Mouse (Mus musculus): Measurements from ENCODE around the gene Cpne6. TPM values are rescaled to one million over a fixed set of nuclear protein-coding genes. Genes with fewer than 3 reads are reported as not detected.
A peak's percentile ranks its signal among the peaks of the same experiment; 100 is the strongest.

Cpne6 gene
- polyA plus RNA-seq, 1 experiment from 2014 or later: 1.1 TPM

DNA sequence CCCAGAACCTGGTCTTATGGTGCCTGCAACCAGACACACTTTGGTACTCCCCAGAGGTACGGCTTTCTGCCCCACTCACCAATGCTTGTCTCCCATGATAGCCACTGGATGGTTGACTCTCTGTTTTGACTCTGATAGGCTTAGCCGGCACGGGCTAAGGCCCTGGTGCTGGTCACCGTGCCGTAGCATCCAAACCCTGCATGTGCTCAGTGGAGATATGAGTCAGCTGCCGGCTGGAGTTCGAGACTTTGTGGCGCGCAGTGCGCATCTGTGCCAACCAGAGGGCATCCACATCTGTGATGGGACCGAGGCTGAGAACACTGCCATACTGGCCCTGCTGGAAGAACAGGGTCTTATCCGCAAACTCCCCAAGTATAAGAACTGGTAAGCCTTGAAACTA is 32.0 kb downstream of the Cpne6 start:
- Histone ChIP-seq H3K9me3 (no peaks in the 10 kb centered on the region), H3K27me3 (ENCODE audit: insufficient read depth, poor library complexity, severe bottlenecking) (no peaks in the 10 kb centered on the region), H3K27ac (no peak overlapping the region), H3K4me3 (no peak overlapping the region), H3K36me3 (peaks cover 32% of the 10 kb centered on the region), H3K4me1 (replicated peaks) (peaks cover 22% of the 10 kb centered on the region)
- no peak for DNase-seq (ENCODE audit: low spot score)
- WGBS: 95% methylated on average over 12 of the region's 12 CpGs

DNA sequence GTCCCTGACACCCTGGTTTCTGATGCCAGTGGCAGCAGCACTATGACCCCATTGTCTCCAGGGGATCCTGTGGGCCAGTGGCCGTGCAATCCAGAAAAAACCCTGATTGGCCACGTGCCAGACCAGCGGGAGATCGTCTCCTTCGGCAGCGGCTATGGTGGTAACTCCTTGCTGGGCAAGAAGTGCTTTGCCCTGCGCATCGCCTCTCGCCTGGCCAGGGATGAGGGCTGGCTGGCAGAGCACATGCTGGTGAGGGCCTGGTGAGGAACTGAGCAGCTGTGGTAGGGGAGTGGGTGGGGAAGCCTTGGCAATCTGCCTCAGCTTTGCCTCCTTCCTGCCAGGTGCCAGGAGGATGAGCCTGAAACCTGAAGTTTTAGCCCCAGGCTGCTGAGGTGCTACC is 34.1 kb downstream of the Cpne6 start:
- 93% methylated on average over 9 of the region's 9 CpGs for WGBS

GRCm38 (mm10) chr14:55550191-55550590 is 39.9 kb downstream of the Cpne6 start:
- WGBS: 90% methylated on average over 6 of the region's 6 CpGs

More for the DNA sequence above, 34.1 kb downstream of the Cpne6 start:
- H3K4me1 ChIP-seq (replicated peaks): peaks cover 22% of the 10 kb centered on the region
- H3K9me3 ChIP-seq: no peaks in the 10 kb centered on the region
- H3K27me3 ChIP-seq (ENCODE audit: insufficient read depth, poor library complexity, severe bottlenecking): no peaks in the 10 kb centered on the region
- no peak overlapping the region for H3K4me3 ChIP-seq
- H3K27ac ChIP-seq: no peak overlapping the region
- peaks cover 52% of the 10 kb centered on the region for H3K36me3 ChIP-seq
- DNase-seq (ENCODE audit: low spot score): no peak

DNA sequence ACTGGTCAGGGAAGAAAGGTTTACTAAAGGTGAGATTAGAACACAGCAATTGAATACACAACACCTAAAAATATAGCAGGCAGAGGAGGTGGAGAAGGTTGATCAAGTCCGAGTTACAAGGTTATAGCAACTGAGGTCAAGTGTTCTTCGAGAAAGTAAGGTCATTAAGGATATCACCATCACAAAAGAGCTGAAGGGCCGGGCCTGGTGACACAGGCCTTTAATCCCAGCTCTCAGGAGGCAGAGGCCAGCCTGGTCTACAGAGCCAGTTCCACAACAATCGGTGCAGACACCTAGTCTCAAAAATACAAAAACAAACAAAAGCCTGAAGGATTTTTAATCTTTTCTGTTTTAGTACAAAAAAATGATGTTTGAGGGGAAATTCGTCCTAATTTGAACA is 41.1 kb downstream of the Cpne6 start:
- no peaks in the 10 kb centered on the region for H3K9me3 ChIP-seq
- peaks cover 32% of the 10 kb centered on the region for H3K36me3 ChIP-seq
- no peak for DNase-seq (ENCODE audit: low spot score)
- 70% methylated on average over 5 of the region's 5 CpGs for WGBS
- no peaks in the 10 kb centered on the region for H3K27me3 ChIP-seq (ENCODE audit: insufficient read depth, poor library complexity, severe bottlenecking)
- no peaks in the 10 kb centered on the region for H3K4me1 ChIP-seq (replicated peaks)
- no peak overlapping the region for H3K4me3 ChIP-seq
- H3K27ac ChIP-seq: no peak overlapping the region

More at GRCm38 (mm10) chr14:55550191-55550590, 39.9 kb downstream of the Cpne6 start:
- H3K36me3 ChIP-seq: peaks cover 44% of the 10 kb centered on the region
- DNase-seq (ENCODE audit: low spot score): no peak
- H3K27me3 ChIP-seq (ENCODE audit: insufficient read depth, poor library complexity, severe bottlenecking): no peaks in the 10 kb centered on the region
- H3K27ac ChIP-seq: no peak overlapping the region
- H3K9me3 ChIP-seq: no peaks in the 10 kb centered on the region
- no peaks in the 10 kb centered on the region for H3K4me1 ChIP-seq (replicated peaks)
- H3K4me3 ChIP-seq: no peak overlapping the region

- H3K4me3 ChIP-seq: no peak overlapping the region
- DNase-seq (ENCODE audit: low spot score): no peak
- H3K36me3 ChIP-seq: peaks cover 29% of the 10 kb centered on the region
- no peak overlapping the region for H3K27ac ChIP-seq
- H3K27me3 ChIP-seq (ENCODE audit: insufficient read depth, poor library complexity, severe bottlenecking): no peaks in the 10 kb centered on the region
- peaks cover under 1% of the 10 kb centered on the region; the same call in 1 of the 2 replicates for H3K4me1 ChIP-seq (replicated peaks)
- no peaks in the 10 kb centered on the region for H3K9me3 ChIP-seq
- WGBS: 92% methylated on average over 8 of the region's 8 CpGs
These were observed 41.5 kb downstream of the Cpne6 start for GRCm38 (mm10) chr14:55551794-55552193.

GRCm38 (mm10) chr14:55554635-55555034 is 44.4 kb downstream of the Cpne6 start:
- no peak overlapping the region for H3K27ac ChIP-seq
- H3K27me3 ChIP-seq (ENCODE audit: insufficient read depth, poor library complexity, severe bottlenecking): no peaks in the 10 kb centered on the region
- peaks cover 8% of the 10 kb centered on the region; the same call in 1 of the 2 replicates for H3K4me1 ChIP-seq (replicated peaks)
- no peaks in the 10 kb centered on the region for H3K9me3 ChIP-seq
- H3K4me3 ChIP-seq: no peak overlapping the region
- DNase-seq (ENCODE audit: low spot score): no peak
- 0 out of 2 replicates have a peak, but pooled peaks cover 2% of the 10 kb centered on the region for H3K36me3 ChIP-seq

GRCm38 (mm10) chr14:55555788-55556187 is 45.5 kb downstream of the Cpne6 start:
- no peak overlapping the region for H3K4me3 ChIP-seq
- no peak for DNase-seq (ENCODE audit: low spot score)
- WGBS: 86% methylated on average over 3 of the region's 3 CpGs
- H3K27ac ChIP-seq: no peak overlapping the region
- H3K4me1 ChIP-seq (replicated peaks): peaks cover 8% of the 10 kb centered on the region; the same call in 1 of the 2 replicates
- no peaks in the 10 kb centered on the region for H3K36me3 ChIP-seq
- H3K27me3 ChIP-seq (ENCODE audit: insufficient read depth, poor library complexity, severe bottlenecking): no peaks in the 10 kb centered on the region
- H3K9me3 ChIP-seq: no peaks in the 10 kb centered on the region

DNA sequence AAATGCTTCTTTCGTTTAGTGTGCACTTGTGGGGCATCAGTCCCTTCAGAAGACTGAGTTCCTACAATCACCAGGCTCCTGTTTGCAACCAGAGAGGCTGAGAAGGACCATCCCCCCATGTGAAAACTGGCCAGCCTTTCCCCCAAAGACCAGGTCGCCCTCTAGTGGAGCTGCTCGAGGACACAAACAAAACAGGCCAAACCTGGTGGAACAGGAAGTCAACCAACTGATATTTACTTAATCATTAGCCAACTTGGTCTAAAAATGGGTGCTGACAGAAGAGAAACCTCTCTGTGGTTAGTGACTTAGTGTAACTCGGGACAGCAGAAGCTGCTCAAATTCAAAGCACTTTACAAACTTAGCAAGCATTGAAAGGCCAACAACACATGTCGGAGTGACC is 46.8 kb downstream of the Cpne6 start:
- Histone ChIP-seq H3K36me3 (no peaks in the 10 kb centered on the region), H3K4me1 (replicated peaks) (peaks cover 20% of the 10 kb centered on the region), H3K27ac (no peak overlapping the region), H3K9me3 (no peaks in the 10 kb centered on the region), H3K4me3 (no peak overlapping the region), H3K27me3 (ENCODE audit: insufficient read depth, poor library complexity, severe bottlenecking) (no peaks in the 10 kb centered on the region)
- 28% methylated on average over 5 of the region's 5 CpGs for WGBS
- DNase-seq (ENCODE audit: low spot score): peak; percentile 68

DNA sequence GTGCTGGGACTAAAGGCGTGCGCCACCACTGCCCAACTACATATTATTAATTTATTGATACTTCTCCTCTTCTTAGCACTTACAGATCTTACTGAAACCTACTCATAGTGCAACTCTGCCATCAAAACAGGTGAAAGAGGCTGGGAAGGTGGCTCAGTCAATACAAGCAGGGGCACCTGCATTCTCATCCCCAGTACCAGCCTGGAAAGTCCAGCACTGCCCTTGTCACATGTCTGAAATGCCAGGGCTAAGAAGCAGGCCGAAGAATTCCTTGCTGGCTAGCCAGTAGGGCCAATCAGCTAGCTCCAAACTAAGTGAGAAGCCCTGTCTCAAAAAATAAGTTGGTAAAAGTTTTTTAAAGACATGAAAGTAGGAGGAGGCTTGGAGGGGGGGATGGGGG is 47.3 kb downstream of the Cpne6 start:
- Histone ChIP-seq H3K9me3 (no peaks in the 10 kb centered on the region), H3K4me1 (replicated peaks) (peaks cover 20% of the 10 kb centered on the region), H3K4me3 (no peak overlapping the region), H3K27ac (no peak overlapping the region), H3K36me3 (no peaks in the 10 kb centered on the region), H3K27me3 (ENCODE audit: insufficient read depth, poor library complexity, severe bottlenecking) (no peaks in the 10 kb centered on the region)
- 90% methylated on average over 3 of the region's 3 CpGs for WGBS
- DNase-seq (ENCODE audit: low spot score): no peak

DNA sequence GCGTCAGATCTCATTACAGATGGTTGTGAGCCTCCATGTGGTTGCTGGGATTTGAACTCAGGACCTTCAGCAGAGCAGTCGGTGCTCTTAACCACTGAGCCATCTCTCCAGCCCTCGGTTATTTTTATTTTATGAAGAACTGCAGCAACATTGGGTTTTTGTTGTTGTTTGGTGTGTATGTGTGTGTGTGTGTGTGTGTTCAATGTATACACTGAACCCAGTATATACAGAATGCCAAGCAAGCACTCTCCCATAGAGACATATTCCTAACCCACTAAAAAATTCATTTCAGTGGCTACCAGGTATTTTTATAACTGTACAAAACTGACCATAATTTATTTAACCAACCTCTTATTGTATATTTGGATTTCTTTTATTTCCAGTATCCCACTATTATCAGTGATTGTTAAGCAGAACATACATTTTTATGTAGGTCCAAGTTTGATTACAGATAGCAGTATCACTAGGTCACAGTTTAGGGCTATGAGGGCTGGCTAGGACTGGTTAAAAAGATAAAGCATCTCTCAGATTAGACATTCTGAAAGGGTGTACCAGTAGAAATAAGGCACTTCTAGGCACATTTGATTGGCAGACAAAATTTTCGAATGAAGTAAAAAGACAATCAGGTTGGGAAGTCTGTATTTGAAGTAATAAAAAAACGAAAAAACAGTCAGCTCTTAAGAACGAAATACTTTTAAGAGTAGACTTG is 48.6 kb downstream of the Cpne6 start:
- H3K4me3 ChIP-seq: peak overlapping the region; percentile 67
- no peaks in the 10 kb centered on the region for H3K27me3 ChIP-seq (ENCODE audit: insufficient read depth, poor library complexity, severe bottlenecking)
- H3K4me1 ChIP-seq (replicated peaks): peaks cover 20% of the 10 kb centered on the region
- WGBS: 60% methylated on average over 6 of the region's 6 CpGs
- peak overlapping the region; percentile 95 for H3K27ac ChIP-seq
- DNase-seq (ENCODE audit: low spot score): no peak
- H3K36me3 ChIP-seq: peaks cover 9% of the 10 kb centered on the region
- no peaks in the 10 kb centered on the region for H3K9me3 ChIP-seq

DNA sequence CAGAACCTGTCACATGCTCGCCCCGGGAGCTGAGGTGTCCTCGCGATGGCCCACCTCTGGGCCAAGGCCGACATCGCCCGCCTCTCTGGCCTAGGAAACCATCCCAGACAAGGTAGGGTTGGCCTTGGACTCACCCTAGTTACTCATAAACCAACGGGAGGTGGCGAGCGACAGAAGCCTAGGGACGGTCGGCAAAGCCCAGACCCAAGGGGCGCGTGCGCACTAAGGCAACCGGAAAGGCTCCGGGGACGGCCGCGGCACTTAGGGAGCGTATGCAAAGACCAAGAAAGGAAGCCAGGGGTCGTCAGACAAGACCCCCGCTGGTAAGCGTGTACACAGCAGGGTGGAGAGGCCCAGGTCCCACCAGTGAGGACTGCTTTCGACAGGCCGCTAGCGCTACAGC is 49.6 kb downstream of the Cpne6 start, which contains the start of gene Dcaf11:
Dcaf11 (plus strand) TSS at position 208 of the 403 bp plus-strand sequence.
- Histone ChIP-seq H3K9me3 (no peaks in the 10 kb centered on the region), H3K27ac (peak within 1 kb of the TSS; percentile 95), H3K36me3 (peaks cover 18% of the 10 kb centered on the region), H3K4me1 (replicated peaks) (peaks cover 20% of the 10 kb centered on the region), H3K4me3 (peak within 1 kb of the TSS; percentile 67), H3K27me3 (ENCODE audit: insufficient read depth, poor library complexity, severe bottlenecking) (no peaks in the 10 kb centered on the region)
- peak; percentile 93 for DNase-seq (ENCODE audit: low spot score)
- under 1% methylated on average over 27 of the region's 27 CpGs for WGBS

DNA sequence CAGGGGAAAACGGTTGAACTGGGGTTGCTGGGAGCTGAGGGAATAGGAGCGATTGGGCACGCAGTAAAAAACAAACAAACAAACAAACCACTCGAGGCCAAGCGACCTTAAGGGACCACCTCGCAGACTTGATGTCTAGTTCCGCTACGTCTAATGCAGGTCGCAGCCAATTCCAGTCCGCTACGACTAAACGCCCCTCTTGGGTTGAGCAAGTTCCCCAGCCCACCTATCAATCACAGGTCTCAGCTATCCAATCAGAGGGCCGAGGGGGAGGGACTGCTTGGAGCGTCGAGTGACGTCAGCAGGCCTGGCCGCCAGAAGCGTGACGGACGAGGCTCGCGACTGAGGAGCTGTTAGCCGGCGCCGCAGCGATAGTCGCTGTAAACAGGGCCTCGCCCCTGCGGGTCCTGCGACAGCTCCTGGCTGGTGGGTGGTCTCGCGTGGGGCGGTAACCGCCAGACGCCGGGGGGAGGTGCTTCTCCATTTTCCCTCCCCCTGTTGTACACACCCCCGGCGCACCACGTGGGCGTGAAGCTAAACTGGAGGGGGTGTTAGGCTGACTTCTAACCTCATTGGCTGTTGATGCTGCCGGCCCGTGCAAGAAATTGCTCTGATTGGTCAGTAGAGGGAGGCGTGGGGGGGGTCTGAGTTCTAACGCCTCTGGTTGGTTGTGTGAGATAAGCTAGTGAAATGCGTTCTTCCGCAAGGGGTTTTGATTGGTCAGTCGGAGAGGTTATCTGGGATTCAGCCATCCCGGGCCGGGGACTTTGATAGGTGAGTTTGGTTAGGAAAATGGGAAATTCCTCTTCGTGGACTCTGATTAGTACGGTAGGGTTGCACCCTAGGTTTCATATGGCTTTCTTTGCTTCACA is 50.2 kb downstream of the Cpne6 start, which contains the start of gene A730061H03Rik:
A730061H03Rik (minus strand) TSS at position 205 of the 872 bp plus-strand sequence.
- H3K27me3 ChIP-seq (ENCODE audit: insufficient read depth, poor library complexity, severe bottlenecking): no peaks in the 10 kb centered on the region
- WGBS: under 1% methylated on average over 51 of the region's 51 CpGs
- H3K9me3 ChIP-seq: no peaks in the 10 kb centered on the region
- peak within 1 kb of the TSS; percentile 67 for H3K4me3 ChIP-seq
- peak within 1 kb of the TSS; percentile 95 for H3K27ac ChIP-seq
- H3K4me1 ChIP-seq (replicated peaks): peaks cover 20% of the 10 kb centered on the region
- H3K36me3 ChIP-seq: peaks cover 24% of the 10 kb centered on the region
- peak; percentile 98 for DNase-seq (ENCODE audit: low spot score)

DNA sequence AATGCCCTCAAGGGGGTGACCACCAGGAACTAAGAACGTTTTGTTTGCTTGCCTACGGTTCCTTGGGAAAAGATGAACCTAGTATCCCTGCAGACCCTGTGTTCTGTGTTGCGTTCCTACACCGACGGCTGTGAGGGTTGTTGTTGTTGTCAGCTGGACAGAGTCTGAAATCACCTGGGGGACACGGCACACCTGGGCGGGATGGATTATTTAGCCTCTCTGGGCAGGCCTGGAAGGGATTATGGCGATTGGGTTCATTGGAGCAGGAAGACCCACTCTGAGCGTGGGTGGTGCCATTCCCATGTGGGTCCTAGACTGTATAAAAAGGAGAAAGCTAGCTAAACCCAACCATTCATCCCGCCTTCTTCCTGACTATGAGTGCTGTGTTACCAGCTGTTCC is 51.6 kb downstream of the Cpne6 start:
- Histone ChIP-seq H3K4me1 (replicated peaks) (peaks cover 19% of the 10 kb centered on the region), H3K4me3 (peak overlapping the region; percentile 13; the same call in 1 of the 2 replicates), H3K36me3 (peaks cover 39% of the 10 kb centered on the region), H3K27ac (no peak overlapping the region), H3K9me3 (no peaks in the 10 kb centered on the region), H3K27me3 (ENCODE audit: insufficient read depth, poor library complexity, severe bottlenecking) (no peaks in the 10 kb centered on the region)
- 86% methylated on average over 10 of the region's 10 CpGs for WGBS
- DNase-seq (ENCODE audit: low spot score): no peak
